ENCODE assay signal across 17 mouse cellular contexts in the genomic region with DNA sequence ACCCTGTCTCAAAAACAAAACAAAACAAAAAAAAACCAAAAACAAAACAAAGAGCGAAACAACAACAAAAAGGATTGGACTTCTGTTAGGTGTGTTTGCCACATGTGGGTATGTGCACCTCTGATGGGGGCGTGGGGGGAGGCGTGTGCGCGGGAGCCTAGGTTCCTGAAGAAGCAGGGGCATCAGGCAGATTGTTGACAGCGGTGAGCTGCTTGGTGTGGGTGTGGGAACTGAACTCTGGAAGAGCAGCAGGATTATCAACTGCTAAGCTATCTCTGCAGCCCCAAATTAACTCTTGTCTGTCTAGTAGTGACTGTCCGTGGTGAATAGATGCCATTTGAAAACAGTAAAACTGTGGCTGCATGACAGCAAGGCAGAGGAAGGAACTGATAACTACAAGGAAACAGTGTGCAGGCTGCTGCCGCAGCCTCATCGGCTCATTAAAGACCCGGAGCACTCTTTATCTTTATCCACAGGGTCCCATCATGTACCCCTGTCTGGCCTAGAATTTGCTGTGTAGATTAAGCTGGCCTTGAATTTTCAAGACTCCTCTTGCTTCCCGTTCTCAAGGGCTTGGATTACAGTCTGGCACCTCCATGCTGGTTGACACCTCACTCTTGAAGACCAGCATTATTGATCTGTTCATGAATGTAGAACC. TPM values are rescaled to one million over a fixed set of nuclear protein-coding genes. Genes with fewer than 3 reads are reported as not detected.
DNase-seq lines count a peak whose midpoint lies in the region; ATAC-seq and TF ChIP-seq lines count a peak whose summit lies in the region.
"Had no signal": no experiment of that assay in that cellular context is flagged by ENCODE, and none has a peak within 500 bp of the region (broad histone marks: within the 10 kb centered on the region; RNA-seq: fewer than 3 reads in every experiment).

No protein-coding gene starts in this region.

- DNase-seq in heart, adult 11 months = peak; percentile 41
- no peak for DNase-seq in heart, postnatal 14 days
- no peak for DNase-seq in spleen, adult 2 months (ENCODE audit: low read depth in 1 of 2, low spot score in 2 of 2)
- DNase-seq in spleen, adult 12 weeks (ENCODE audit: low spot score) = no peak
- DNase-seq in induced T-regulatory cell, adult 2 months (ENCODE audit: low read depth) = peak; percentile 31
- no peak for DNase-seq in liver, postnatal 0 days
- no peak for DNase-seq in kidney, postnatal 14 days
- no peak for DNase-seq in adrenal gland, adult 18-20 months (ENCODE audit: low spot score in 2 of 2)
- DNase-seq: cerebellum, adult 9-10 months; forebrain, postnatal 0 days; gastrocnemius, postnatal 14 days; right cerebral cortex, postnatal 14 days had no signal

- H3K4me3 ChIP-seq in spleen, adult 2 months (ENCODE audit: extremely low read depth, insufficient read depth, insufficient read length) = no peak overlapping the region
- no peak overlapping the region for H3K4me3 ChIP-seq in liver, postnatal 0 days (ENCODE audit: low read depth, low read length)
- H3K4me3 ChIP-seq: kidney, embryonic 15.5 days had no signal

- H3K4me2 ChIP-seq in liver, postnatal 0 days (ENCODE audit: low read depth, low read length) = peak overlapping the region; percentile 23
- H3K4me2 ChIP-seq: kidney, embryonic 15.5 days had no signal

- H3K9me3 ChIP-seq in liver, postnatal 0 days (ENCODE audit: low read length) = no peaks in the 10 kb centered on the region
- H3K9me3 ChIP-seq: kidney, embryonic 15.5 days had no signal

- peaks cover 22% of the 10 kb centered on the region for H3K4me1 ChIP-seq in spleen, adult 2 months (ENCODE audit: control insufficient read depth, insufficient read depth, insufficient read length)
- peaks cover 52% of the 10 kb centered on the region for H3K4me1 ChIP-seq in liver, postnatal 0 days (ENCODE audit: insufficient read depth)

- peak overlapping the region; percentile 34; the same call in 1 of the 2 replicates for H3K27ac ChIP-seq in spleen, adult 2 months (ENCODE audit: insufficient read depth, low read length)
- peak overlapping the region; percentile 98 for H3K27ac ChIP-seq in liver, postnatal 0 days (ENCODE audit: low read depth)

- no peak for ATAC-seq in liver, postnatal 0 days
- ATAC-seq: forebrain, postnatal 0 days; midbrain, embryonic 16.5 days had no signal

- no peak for TF ChIP-seq CTCF in spleen, adult 2 months (IDR thresholded peaks at IDR 0.05; ENCODE audit: extremely low read depth, insufficient read depth, insufficient read length, insufficient replicate concordance)
- TF ChIP-seq CTCF in liver, postnatal 0 days (IDR thresholded peaks at IDR 0.05; ENCODE audit: low read depth) = no peak

- no peak for TF ChIP-seq POLR2A in spleen, adult 2 months (IDR thresholded peaks at IDR 0.05; ENCODE audit: low read depth, low read length)

- WGBS in spleen, adult 2 months = 62% methylated on average over 11 of the region's 11 CpGs
- WGBS in liver, postnatal 0 days (ENCODE audit: insufficient replicate concordance) = 47% methylated on average over 11 of the region's 11 CpGs

- peak; percentile 37; the same call in 1 of the 2 replicates for TF ChIP-seq EP300 in liver, postnatal 0 days (IDR thresholded peaks at IDR 0.05; ENCODE audit: low read depth)

- H3K36me3 ChIP-seq in spleen, adult 2 months (ENCODE audit: control insufficient read depth, insufficient read depth, low read length) = no peaks in the 10 kb centered on the region
- H3K36me3 ChIP-seq in liver, postnatal 0 days (replicated peaks; ENCODE audit: insufficient read depth, low read length) = no peaks in the 10 kb centered on the region
- H3K36me3 ChIP-seq: kidney, embryonic 15.5 days had no signal

- H3K27me3 ChIP-seq in spleen, adult 2 months (ENCODE audit: control insufficient read depth, insufficient read depth, low read length) = no peaks in the 10 kb centered on the region
- H3K27me3 ChIP-seq in liver, postnatal 0 days (ENCODE audit: insufficient read depth, low read length) = no peaks in the 10 kb centered on the region
- H3K27me3 ChIP-seq: kidney, embryonic 15.5 days had no signal

- intact Hi-C loops in heart, postnatal 14 days (cut with DNase I) = no loop called here

- peak overlapping the region; percentile 26; the same call in 1 of the 2 replicates for H3K9ac ChIP-seq in liver, postnatal 0 days (replicated peaks)
- H3K9ac ChIP-seq: forebrain, postnatal 0 days; kidney, embryonic 15.5 days had no signal

RNA-seq across cellular contexts. Expression of a gene that starts 32.4 kb away (rescaled TPM):
- total RNA-seq in heart, postnatal 14 days (2021) = 100 to 1,000 TPM in 1 of 2 experiments, 10 to 100 TPM in 1; 92.6 to 107 TPM
- polyA plus RNA-seq in spleen, adult 2 months (2012; rRNA removed) = 30.3 and 32.5 TPM in 2 replicates
- polyA plus RNA-seq in liver, postnatal 0 days (2015; fragmentation: Nextera tagmentation; extraction: Ambion mirVana) = 5.6 and 6.6 TPM in 2 replicates
- 10 to 100 TPM; 34.9 to 50.4 TPM for total RNA-seq in adrenal gland, adult 18-20 months (2021)

RNA-seq across cellular contexts. Expression of a gene that starts 58.2 kb away (rescaled TPM):
- not detected for total RNA-seq in heart, postnatal 14 days (2021)
- 0.14 TPM in 1 of 2 replicates, not detected in the other for polyA plus RNA-seq in spleen, adult 2 months (2012; rRNA removed)
- 0.47 and 0.67 TPM in 2 replicates for polyA plus RNA-seq in liver, postnatal 0 days (2015; fragmentation: Nextera tagmentation; extraction: Ambion mirVana)
- total RNA-seq in adrenal gland, adult 18-20 months (2021) = not detected
- total RNA-seq: gastrocnemius, postnatal 14 days; liver, adult 2 months had no signal
- polyA plus RNA-seq: forebrain, postnatal 0 days; heart, postnatal 0 days; midbrain, embryonic 16.5 days; neural tube, embryonic 11.5 days had no signal

Comparison
In these comparisons a context has a peak if more than half of its experiments do, and no peak if none do; other contexts are left out.
1. DNase-seq: peak in heart, adult 11 months (single experiment) and induced T-regulatory cell, adult 2 months (single experiment); none in heart, postnatal 14 days (0 of 2), spleen, adult 2 months (0 of 2), spleen, adult 12 weeks (single experiment), liver, postnatal 0 days (single experiment), kidney, postnatal 14 days (single experiment) and adrenal gland, adult 18-20 months (0 of 2).